In the genomic region with DNA sequence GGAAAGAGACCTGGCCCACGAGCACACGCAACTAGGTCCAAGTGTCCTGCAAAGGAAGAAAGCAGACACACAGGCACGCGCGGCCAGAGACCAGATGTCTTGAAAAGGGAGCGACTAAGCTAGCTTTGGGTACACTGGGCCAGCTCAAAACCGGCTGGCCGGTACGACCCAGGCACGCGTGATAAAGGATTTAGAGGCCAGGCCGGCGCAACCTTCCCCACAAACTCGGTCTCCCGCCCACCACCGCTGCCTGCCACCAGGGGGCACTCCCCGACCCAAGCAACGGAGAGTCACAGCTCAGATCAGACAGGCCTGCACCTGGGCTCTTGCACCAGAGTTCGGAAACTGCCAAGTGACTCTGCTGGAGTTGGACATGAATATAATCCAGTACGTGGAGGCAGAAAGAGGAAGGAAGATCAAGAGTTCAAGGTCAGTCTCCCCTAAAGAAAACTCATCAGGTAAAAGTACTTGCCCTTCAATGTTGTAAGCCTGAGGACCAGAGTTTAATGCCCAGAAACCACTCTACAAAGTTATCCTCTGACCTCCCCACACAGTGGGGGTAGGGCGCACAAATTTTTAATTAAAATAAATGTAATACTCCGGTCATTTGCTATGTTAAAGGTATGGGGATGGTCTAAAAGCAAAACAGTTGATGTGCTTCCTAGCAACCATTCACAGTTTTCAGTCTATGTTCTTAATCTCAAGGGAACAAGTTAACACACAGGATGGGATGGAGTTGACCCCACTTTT, we compare ENCODE assay signal across 8 mouse cellular contexts. TPM values are rescaled to one million over a fixed set of nuclear protein-coding genes. Genes with fewer than 3 reads are reported as not detected.
A peak's percentile ranks its signal among the peaks of the same experiment; 100 is the strongest.
DNase-seq lines count a peak whose midpoint lies in the region; ATAC-seq and TF ChIP-seq lines count a peak whose summit lies in the region.

No protein-coding gene starts in this region.

- H3K27me3 ChIP-seq in hindbrain, embryonic 16.5 days (replicated peaks; ENCODE audit: control insufficient read depth, insufficient read depth, low read length): no peaks in the 10 kb centered on the region

- intact Hi-C loops in left cerebral cortex, adult 2 months (cut with DNase I): loop anchor here (2.0 kb wide), 1 partner anchor 58 kb away; no protein-coding TSS in a partner anchor

- TF ChIP-seq CTCF in left cerebral cortex, adult 2 months (IDR thresholded peaks at IDR 0.05): peak; percentile 95

- H3K4me3 ChIP-seq in hindbrain, embryonic 16.5 days (ENCODE audit: low read length): peak overlapping the region; percentile 35
- peak overlapping the region; percentile 48 for H3K4me3 ChIP-seq in left cerebral cortex, adult 2 months

- H3K4me1 ChIP-seq in hindbrain, embryonic 16.5 days (ENCODE audit: control insufficient read depth, insufficient read depth, low read depth, low read length): peaks cover 3% of the 10 kb centered on the region

- peak overlapping the region; percentile 41 for H3K9ac ChIP-seq in hindbrain, embryonic 16.5 days (ENCODE audit: low read depth, low read length)

- peak; percentile 53 for DNase-seq in WW6 (ENCODE audit: low read depth, low spot score)
- DNase-seq in cerebellum, postnatal 4 days (ENCODE audit: low spot score in 2 of 2): peak; percentile 86
- peak; percentile 92 for DNase-seq in gastrocnemius, adult 18-20 months (ENCODE audit: low spot score)
- peak; percentile 80 to 82 for DNase-seq in left cerebral cortex, adult 2 months (ENCODE audit: extremely low spot score in 1 of 2, low spot score in 2 of 2)
- peak; percentile 75 for DNase-seq in right cerebral cortex, adult 18-20 months
- DNase-seq in urinary bladder, postnatal 10 days (ENCODE audit: low spot score): peak; percentile 73

- H3K9me3 ChIP-seq in hindbrain, embryonic 16.5 days (ENCODE audit: control insufficient read depth, low read length): no peaks in the 10 kb centered on the region

- H3K36me3 ChIP-seq in hindbrain, embryonic 16.5 days (ENCODE audit: control insufficient read depth, insufficient read depth, low read length): no peaks in the 10 kb centered on the region

- peak; percentile 76 for ATAC-seq in hindbrain, embryonic 16.5 days
- ATAC-seq in megakaryocyte, adult 5-6 weeks (ENCODE audit: poor library complexity, severe bottlenecking): peak; percentile 88

- H3K27ac ChIP-seq in hindbrain, embryonic 16.5 days (ENCODE audit: low read depth, low read length): no peak overlapping the region
- 0 out of 2 replicates have a peak overlapping the region, but pooled peaks have one; percentile 36 for H3K27ac ChIP-seq in left cerebral cortex, adult 2 months

- peak overlapping the region; percentile 78 for H3K4me2 ChIP-seq in hindbrain, embryonic 16.5 days (ENCODE audit: low read length)

- 10% methylated on average over 20 of the region's 22 CpGs for WGBS in hindbrain, embryonic 16.5 days

RNA-seq across cellular contexts. Expression of gene Cdc14b, which starts 26.1 kb away (rescaled TPM):
- total RNA-seq in gastrocnemius, adult 18-20 months (2021): 1 to 10 TPM; 5.9 to 7.5 TPM
- 2.8 and 3.4 TPM in 2 replicates for polyA plus RNA-seq in hindbrain, embryonic 16.5 days (2015; fragmentation: Nextera tagmentation; extraction: Ambion mirVana)
- total RNA-seq in left cerebral cortex, adult 2 months (2021): 10 to 100 TPM; 15.3 to 19.0 TPM
- total RNA-seq in megakaryocyte, adult 5-6 weeks (2015): 5.0 and 5.1 TPM in 2 replicates
- 3.7 and 5.1 TPM in 2 replicates for total RNA-seq in megakaryocyte, adult 5-6 weeks (2017)
